Mouse (Mus musculus) retina, postnatal 7 days (tissue): ENCODE measurements around the gene Ythdf1.

Experiments used
- DNase-seq: peaks from one replicate; pipeline ENCODE4 v3.0.0-alpha.2; 2012; ENCODE audit warnings: low read depth, low spot score

Ythdf1 gene

DNA sequence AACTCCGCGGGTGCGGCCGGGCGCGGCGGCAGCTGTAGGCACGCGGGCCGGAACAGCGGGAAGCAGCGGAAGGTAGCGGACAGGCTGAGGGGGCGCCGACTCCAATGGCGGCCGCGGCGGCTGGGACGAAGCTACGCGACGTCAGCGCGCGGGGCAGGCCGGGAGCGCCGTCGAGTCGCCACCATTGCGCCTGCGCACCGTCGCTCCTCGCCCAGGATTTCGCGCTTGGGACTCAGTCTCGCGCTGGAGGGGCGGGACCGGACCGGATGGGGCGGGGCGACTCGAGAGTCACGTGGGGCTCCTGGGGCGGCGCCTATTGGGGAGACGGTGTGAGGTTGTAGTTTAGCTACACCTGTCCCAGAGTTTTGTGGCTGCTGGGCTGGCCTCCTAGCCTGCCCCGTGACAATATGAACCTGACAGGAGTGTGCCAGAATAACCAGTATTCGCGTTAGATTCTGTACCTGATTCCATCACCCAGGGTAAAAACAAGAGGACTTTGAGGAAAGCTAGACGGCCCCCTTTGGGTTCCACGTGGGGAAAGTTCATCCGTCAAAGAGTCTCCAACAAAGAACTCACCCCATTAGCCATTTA, at the start of gene Ythdf1:
Gene Ythdf1, minus strand, starts transcription at position 140 of the 591 bp plus-strand sequence.
- DNase-seq = peak; percentile 93

DNA sequence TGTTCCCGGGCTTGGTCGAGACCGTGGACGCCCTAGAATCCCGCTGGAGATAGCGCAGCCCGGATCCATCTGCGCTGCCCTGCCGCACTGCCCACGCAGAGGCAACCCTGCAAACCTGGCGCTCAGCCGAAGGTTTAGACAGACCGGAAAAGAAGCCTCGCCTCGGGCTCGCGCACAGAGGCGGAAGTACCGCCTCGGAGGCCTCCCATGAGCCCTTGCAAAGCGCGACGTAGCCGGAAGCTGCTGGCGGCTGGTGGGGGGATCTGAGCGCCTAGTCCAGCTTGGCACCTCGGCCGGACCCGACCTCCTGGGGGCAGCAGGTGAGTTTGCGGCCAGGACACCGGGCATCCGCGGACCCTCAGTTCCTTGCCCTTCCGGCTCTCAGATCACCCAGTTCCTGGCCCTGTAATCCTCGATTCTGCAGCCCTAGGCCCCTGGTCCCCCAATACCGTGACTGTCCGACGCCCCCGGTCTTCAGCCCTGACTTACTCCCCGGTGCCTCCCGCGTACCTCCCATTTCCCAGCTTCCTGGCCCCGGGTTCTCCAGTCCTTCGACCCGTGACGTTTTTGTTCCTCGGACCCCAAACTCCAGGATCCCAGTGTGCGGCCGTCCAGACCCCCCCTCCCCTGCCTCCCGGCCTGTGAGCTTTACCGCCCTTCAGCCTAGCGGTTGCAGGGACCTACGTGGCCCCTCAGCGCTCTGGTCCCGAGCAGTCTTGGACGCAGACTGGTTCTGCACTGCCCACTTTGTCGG, 46.4 kb upstream of the Ythdf1 start, which contains the start of gene Arfgap1:
Gene Arfgap1, plus strand, starts transcription at position 216 of the 754 bp plus-strand sequence.
- DNase-seq = peak; percentile 85

DNA sequence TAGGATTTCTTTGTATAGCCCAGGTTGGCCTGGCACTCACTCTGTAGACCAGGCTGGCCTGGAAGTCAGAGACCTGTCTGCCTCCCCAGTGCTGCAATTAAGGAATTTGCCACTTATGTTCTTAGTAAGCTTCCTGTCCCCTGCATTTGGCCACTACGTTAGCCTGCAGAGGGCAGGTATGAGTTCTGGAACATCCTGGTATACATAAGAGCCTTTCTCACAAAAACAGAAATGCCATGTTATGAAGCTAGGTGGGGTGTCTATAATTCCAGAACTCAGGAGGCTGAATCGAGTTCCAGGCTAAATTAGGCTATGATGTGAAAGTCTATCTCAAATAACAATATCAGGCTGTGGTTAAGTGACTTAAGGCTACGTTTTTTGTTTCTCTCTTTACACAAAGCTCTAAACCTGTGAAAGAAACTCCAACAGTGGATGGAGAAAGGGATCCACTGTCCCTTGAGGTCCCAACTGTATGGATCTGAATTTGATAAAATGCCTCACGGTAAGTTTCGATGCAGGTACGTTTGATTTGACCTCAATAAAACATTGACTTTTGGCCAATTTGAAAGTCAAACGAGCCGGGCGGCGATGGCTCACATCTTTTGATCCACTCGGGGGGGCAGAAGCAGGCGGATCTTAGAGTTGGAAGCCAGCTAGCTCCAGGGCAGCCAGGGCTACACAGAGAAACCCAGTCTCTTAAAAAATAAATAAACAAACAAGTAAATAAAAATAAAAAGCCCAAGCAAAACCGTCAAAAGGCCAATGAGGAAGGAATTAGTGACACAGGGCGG, 45.5 kb upstream of the Ythdf1 start:
- no peak for DNase-seq

DNA sequence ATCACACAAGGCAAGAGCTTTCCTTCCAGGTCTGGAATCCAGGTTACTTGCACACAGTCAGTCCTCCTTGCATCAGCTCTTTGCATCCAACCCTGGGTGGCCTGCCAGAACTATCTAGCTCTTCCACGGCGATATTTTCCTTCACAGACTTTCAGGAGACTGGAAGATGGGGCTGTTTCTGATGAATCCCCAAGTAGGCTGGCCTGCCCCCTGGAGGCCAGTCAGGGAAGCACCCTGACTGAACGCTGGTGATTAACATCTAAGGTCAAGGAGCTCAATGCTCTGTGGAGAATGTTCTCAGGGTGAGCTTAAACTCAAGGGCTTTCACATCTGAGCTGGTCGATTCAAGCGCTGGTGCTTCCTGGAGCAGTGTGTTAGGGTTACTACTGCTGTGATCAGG, 43.2 kb upstream of the Ythdf1 start:
- peak; percentile 70 for DNase-seq

DNA sequence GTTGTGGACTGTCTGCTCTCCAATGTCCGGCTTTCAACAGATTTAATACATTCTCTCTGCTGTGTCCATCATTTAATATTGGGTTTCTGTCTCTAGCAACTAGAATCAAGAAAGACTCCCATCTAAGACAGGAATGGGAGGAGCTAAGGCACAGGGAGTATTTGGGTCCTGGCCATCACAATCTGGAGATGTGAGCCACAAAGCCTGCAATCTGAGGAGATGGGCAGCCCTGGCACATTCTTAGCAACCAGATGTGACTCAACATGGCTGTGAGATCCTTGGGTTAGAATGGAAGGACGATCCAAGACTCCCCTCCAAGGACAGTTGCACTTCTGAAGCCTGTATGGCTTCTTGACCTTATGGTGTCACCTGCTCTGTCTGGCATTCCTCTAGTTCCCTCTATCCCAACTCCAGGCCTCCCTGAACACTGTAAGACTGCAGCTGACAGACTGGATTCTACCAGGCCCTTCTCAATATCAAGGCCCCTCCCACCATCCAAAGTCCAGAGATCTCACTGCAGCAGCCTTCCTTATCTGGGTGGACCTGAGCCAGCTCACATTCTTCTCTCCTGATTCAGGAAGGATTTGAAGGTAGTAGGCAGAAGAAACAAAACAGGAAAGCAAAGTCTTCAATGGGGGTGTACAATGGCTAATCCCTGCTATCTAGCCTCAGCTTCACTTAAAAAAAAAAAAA, 42.0 kb upstream of the Ythdf1 start:
- DNase-seq = no peak

DNA sequence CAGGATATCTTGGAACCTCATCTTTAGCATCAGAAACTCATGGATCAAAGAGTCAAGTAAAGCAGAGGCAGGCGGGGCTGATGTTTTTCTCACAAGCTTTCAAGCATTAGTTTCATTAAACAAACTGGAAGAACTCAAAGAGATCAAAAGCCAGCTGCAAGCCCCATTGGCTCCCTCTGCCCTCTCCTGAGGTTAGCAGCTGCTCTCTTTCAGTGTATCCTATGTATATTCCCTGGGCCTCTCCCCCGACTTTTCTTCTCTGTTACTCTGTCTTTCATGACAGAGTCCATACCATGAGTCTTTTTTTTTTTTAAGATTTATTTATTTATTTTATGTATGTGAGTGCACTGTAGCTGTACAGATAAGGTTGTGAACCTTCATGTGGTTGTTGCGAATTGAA, 39.4 kb upstream of the Ythdf1 start:
- no peak for DNase-seq

DNA sequence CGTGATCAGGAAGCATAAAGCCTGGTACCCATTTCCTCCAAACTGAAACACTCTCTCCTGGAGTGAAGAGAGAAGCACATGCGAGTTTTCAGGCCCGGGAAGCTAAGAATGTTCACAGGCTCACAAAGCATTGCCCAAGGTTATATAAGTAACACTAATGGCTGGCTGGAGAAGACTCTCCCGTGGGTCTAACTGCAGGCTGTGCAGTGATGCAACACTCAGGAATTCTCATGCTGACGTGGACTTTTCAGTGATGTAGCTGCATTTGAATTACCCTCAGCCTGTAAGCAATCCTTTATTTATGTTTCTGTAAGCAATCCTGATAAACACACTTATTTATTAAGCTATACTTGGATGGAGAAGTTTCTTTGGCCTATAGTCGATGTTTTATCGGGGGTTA, 38.9 kb upstream of the Ythdf1 start:
- no peak for DNase-seq

DNA sequence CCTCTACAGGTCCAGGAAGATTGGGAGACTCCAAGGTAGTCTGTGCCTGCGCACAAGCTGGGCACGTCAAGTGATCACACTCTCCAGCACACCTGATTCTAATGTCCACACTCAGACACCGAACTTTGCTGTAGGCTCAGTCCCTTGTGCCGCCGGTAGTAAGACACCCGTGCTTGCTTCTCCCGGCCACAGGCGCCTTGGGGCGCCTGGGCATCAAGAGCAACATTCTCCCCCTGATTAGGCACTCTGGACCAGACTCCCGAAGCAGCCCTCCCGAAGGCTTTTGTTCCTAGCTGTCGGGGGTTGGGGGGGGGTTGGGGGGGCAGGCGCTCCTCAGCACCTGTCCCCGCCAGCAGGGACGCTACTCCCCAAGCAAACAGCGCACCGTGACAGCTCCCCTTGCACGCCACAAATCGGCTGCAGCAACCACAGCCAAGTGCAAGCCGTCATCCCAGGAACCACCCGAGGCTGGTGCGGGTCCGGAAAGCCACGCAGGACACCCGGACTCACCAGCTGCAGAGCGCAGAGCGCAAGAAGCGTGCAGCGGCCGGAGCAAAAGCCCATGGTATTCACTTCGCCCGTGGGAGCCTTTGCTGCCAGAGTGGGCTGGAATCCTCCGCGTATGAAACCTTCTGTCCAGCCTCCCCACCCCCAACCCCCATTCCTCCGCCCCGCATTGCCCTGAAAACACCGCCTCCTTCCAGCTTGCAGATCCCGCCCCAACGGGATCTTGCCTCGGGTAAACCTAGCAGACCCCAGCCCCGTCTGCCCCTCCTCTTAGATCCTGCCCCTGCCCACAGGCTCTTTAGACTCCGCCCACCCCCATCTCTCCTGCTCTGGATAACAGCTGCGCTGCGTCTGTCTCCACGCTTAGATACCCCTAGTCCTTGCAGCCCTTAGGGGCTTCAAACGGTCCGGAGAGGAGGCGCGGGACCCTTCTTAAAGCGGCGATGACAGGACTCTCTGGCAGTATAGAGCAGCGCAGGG, 33.6 kb upstream of the Ythdf1 start, which contains the start of gene Nkain4:
Gene Nkain4, minus strand, starts transcription at position 639 of the 987 bp plus-strand sequence.
- DNase-seq = peak; percentile 61

DNA sequence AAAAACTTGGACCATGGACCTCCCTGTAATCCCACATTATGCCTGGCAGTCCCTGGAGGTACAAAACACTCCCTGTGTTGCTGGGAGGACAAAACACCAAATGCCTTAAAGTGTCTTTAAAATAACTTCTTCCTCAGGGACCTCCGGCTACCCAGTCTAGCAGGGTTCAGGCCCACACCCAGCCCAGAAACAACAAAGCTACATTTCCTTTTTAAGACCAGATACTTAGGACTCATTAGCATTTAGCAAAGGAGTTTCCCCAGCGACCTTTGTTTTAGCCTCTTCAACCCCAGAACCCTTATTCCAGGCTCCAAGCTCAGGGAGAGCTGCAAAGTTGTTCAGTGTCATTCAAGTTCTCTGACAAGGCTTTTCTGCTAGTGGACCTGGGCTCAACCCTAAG, 32.9 kb upstream of the Ythdf1 start:
- DNase-seq = no peak

DNA sequence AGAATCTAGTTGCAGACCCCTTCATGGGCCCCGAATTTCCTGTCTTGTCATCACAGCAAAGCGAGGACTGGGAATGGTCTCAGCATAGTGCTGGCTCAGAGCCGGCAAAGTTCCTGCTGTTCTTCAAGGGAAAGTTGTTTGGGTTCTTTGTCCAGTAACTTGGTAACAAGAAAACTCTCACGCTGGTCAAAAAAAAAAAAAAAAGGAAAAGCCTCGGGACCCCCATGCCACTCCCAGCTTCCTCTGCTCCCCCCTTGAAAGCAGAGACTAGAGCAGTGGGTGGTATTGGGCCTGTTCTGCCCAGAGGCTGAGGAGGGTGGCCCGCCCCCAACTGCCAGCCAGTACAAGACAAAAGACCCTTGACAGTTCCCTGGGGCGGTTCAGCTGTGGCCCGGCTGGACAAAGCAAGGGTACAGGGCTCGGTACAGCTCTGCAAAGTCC, 32.0 kb upstream of the Ythdf1 start:
- no peak for DNase-seq

DNA sequence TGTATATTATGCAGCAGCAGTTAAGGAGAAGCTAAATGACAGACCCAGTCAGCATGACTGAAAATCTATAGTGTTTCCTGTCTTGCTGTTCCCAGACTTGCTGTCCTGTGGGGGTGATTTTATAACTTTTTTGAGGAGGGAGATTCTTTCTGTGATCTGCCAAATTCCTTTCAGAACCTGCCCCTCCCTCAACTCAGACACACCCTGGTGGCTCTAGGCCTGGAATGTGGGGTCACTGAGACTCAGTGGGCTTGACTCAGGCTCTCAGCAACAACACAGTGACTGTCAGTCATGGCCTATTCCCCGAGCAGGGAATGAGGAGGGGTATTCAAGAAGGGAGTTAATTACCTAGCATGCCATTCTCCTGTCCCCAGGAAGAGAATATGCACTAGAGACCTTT, 29.2 kb upstream of the Ythdf1 start:
- no peak for DNase-seq

DNA sequence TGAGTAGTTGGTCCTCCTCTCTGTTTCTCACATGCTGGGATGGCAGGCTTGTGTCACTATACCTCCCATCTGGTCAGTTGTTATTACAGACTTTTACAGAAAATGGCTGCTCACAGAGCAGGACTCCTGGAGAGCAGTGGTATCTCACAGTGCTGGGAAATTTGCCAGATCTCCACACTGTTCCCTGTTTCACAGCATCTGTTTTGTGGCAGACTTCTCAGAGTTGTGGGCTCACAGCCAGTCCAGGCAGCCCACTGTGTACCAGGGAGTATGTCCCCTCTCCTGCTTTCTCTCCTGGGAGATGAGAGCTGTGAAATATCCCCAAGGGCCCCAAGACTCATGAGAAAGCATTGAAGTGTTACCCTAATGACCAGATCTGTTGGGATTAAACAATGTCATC, 21.1 kb upstream of the Ythdf1 start:
- no peak for DNase-seq

DNA sequence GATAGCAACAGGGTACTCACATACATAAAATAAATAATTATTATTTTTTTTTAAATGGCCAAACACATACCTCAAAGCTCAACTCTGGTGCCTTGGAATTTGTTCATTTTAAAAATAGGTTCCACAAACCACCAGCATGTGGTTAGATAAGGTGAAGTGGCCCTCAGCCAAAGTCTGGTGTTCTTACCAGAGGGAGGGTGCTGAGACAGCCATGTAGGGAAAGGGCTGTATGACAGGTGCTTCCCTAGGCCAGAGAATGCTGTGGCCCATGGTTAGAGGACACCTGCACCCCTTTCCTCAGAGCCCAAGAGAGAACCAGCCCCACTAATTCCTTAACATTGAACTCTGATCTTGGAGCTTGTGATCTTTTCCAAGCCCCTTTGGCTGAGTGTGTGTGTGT, 19.4 kb upstream of the Ythdf1 start:
- no peak for DNase-seq

DNA sequence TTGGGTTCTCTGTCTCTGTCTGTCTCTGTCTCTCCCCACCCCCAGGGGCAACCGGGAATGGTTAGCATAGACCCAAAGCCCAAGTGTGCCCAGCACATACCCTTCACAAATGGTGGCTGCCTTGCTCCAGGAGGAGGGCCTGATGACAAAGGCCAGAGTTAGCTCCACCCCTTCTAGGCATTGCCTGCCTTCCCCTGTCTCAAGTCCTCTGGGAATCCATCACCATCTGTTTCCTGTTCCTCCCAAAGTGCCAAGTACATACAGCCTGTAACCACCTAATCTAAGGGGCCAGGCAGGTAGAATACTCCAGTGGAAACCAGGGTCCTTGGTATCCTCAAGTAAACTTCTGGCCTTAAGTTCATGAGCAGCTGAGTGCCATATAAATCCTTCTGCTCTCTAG, 11.7 kb upstream of the Ythdf1 start:
- DNase-seq = no peak

DNA sequence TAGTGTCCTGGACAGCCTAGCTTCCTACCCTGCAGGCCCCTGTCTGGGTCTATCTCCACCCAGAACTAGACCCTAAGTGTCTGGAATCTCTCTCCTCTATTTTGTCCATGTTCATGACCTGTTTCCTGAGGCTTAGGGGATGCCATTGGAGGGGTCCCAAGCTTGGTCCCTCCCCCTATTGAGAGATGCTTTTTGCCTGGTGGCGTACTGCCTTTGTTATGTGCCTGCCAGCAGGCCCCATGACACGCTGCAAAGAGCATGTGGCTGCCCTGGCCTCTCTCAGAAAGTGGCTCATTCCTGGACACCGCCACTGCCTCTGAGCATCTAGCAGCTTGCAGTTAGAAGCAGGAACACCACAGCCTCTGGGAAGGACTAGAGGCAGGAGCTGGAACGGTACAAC, 8.0 kb upstream of the Ythdf1 start, which contains the start of gene Birc7:
Gene Birc7, plus strand, starts transcription at position 301 of the 400 bp plus-strand sequence.
- no peak for DNase-seq

DNA sequence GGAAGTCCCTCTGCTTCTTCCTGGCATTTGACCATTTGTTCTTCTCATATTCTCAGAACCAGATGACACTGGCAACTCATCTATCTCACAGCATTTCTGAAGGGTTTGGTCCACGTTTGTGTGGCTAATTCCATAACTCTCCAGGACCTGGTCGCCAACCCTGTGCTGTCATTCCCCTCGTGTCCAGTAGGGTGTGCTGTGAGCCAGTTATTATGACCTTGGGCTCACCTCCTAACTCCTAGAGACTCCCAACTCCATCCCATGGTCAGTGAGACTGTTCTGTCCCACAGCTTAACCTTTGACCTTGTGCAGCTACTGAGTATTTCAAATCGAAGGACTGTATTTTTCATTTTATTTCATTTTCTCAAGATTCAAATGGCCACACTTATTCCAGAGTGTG, 4.4 kb upstream of the Ythdf1 start:
- DNase-seq = peak; percentile 73

DNA sequence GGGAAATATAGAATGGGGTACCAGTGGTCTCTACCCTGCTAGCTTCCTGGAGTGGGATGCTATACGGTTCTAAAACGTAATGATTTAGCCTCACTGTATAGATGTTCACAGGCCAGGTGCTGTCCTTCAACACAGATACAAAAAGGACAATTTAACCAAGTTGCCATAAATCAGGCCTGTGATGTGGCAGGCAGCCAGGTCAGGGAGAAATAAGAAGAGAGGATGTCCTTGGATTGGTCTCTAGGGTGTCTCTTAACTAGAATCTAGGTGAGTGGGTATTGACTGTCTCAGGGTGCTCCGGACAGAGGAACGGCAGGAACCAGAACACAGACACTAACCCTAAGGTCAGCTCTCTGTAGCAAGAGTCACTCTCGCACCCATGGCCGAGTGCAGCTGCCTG, 2.0 kb upstream of the Ythdf1 start:
- DNase-seq = no peak

DNA sequence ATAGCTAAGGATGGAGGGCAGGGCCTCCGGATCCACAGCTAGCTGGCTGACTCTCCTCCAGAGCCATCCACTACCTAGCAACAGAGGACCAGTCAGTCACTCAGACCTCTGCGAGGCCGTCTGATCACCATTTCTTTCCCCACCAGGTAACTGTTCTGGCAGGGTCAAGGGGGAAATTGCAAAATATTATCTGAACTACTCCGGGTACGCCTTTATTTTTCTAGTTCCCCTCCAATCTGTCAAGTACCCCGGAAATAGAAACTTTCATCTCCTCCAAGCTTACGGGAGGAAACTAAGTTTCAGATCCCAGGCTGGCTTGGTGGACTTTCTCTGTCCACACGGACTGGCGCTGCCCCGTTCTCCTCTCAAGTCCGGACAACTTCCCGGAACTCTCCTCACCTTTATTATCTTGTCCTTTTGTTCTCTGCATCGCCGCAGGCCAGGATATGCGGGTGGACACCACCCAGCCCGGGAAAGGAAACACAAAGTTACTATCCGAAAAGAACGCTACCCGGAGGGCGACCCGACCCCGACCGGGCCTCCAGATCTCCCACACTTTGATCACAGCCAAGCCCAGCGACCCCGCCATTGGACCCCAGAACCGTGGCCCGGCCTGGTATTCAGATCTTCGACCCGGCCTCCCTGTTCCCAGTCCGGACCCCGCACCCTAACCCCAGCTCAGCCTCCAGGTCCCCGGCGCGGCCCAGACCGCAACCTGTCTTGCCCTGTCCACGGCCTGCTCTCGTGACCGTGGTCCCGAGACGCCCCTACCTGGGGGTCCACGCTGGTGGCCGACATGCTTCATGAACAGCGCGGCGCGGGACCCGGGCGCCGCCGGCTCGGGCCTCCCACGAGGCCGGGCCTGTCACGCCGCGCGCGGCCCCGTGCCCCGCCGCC, 588 bp downstream of the Ythdf1 start:
- DNase-seq = no peak

DNA sequence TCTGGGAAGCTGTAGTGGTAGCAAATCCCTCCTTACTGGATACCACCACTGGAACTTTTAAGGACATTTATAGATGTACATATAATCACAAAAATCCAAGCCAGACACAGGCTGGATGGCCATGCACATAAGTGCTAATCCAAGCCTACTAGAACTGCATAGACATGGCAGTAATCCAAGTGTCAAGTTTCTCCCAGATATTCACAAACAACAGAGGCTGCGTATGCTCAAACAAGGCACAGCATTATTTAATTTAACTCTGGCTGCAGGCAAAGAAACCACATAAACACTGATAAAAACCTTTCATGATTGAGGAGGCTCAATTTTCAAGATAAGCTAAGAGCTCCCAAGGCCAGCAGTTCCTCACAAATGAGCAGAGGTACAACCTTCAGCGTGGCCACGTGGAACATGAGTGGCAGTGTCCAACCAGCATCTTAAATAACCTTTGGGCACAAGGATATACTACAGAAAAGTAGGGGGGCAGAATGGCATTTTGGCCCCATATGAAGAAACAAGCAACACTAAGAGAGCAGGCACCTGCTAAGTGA, 4.8 kb downstream of the Ythdf1 start:
- no peak for DNase-seq
